Mouse (Mus musculus): Measurements from ENCODE around the gene Smg8. TPM values are rescaled to one million over a fixed set of nuclear protein-coding genes. Genes with fewer than 3 reads are reported as not detected.

Smg8 gene
- polyA plus RNA-seq, 1 experiment from 2014 or later, result 11.9 TPM

- Histone ChIP-seq H3K36me3 (peaks cover 83% of the 10 kb centered on the region), H3K27ac (replicated peaks) (no peak overlapping the region)
- WGBS, result 80% methylated on average over 9 of the region's 9 CpGs
These were observed 47.1 kb downstream of the Smg8 start for GRCm38 (mm10) chr11:87039307-87039963.

GRCm38 (mm10) chr11:87036180-87036579 is 50.4 kb downstream of the Smg8 start:
- Histone ChIP-seq H3K4me3 (no peak overlapping the region), H3K4me2 (no peak overlapping the region), H3K9me3 (no peaks in the 10 kb centered on the region), H3K36me3 (peaks cover 66% of the 10 kb centered on the region), H3K9ac (no peak overlapping the region), H3K27me3 (replicated peaks) (no peaks in the 10 kb centered on the region), H3K27ac (replicated peaks) (no peak overlapping the region), H3K4me1 (0 out of 2 replicates have a peak, but pooled peaks cover 6% of the 10 kb centered on the region)
- 53% methylated on average over 4 of the region's 4 CpGs for WGBS
- no peak for ATAC-seq (ENCODE audit: extremely low read depth, insufficient number of reproducible peaks, low FRiP score, low TSS enrichment)

More at GRCm38 (mm10) chr11:87039307-87039963, 47.1 kb downstream of the Smg8 start:
- Histone ChIP-seq H3K4me1 (no peaks in the 10 kb centered on the region), H3K27me3 (replicated peaks) (no peaks in the 10 kb centered on the region), H3K9ac (no peak overlapping the region), H3K9me3 (no peaks in the 10 kb centered on the region), H3K4me2 (no peak overlapping the region), H3K4me3 (no peak overlapping the region)
- no peak for ATAC-seq (ENCODE audit: extremely low read depth, insufficient number of reproducible peaks, low FRiP score, low TSS enrichment)

DNA sequence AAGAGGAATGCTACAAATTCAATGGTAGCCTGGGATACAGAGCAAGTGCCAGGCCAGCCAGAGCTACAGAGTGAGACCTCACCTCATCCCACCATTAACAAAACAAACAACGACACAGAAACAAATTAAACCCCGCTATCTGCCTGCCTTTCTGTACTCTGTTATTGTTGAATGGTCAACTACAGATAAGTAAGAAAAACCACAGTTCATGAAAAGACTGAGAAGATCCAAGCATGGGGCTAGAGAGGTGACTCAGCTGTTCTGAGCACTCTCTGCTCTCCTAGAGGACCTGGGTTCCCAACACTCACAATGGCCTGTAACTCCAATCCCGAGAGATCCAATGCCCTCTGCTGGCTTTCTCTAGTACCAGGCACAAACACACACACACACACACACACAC is 58.4 kb downstream of the Smg8 start:
- H3K9me3 ChIP-seq, result no peaks in the 10 kb centered on the region
- no peak for ATAC-seq (ENCODE audit: extremely low read depth, insufficient number of reproducible peaks, low FRiP score, low TSS enrichment)
- WGBS, result 75% methylated on average over 3 of the region's 3 CpGs
- peaks cover 5% of the 10 kb centered on the region for H3K36me3 ChIP-seq
- no peak overlapping the region for H3K4me3 ChIP-seq
- no peak overlapping the region for H3K9ac ChIP-seq
- H3K27ac ChIP-seq (replicated peaks), result no peak overlapping the region
- no peaks in the 10 kb centered on the region for H3K27me3 ChIP-seq (replicated peaks)
- H3K4me2 ChIP-seq, result no peak overlapping the region
- peaks cover 20% of the 10 kb centered on the region for H3K4me1 ChIP-seq

MicroRNAs encoded within 50 kb of the gene (microRNA counts, 519-probe panel; counts per million panel counts)
- microRNA mmu-miR-301a, result 5,796 counts per million, percentile 91 among the panel's probes with 10 or more counts

Small RNA genes lying within 50 kb of the gene (microRNA-seq; reads per million reads assigned to microRNA genes)
- gene Mir301, result 1,189 reads per million, percentile 81 among the genes with 10 or more reads in this experiment

Other genes with a start within 250 kb of the Smg8 start
- 18.1 and 20.0 TPM in 2 replicates for gene Ypel2, start 93.1 kb downstream of the Smg8 start, polyA plus RNA-seq (2015; fragmentation: Nextera tagmentation; extraction: Ambion mirVana)
- 23.1 and 29.4 TPM in 2 replicates for gene Gdpd1, start 12.7 kb downstream of the Smg8 start, polyA plus RNA-seq (2015; fragmentation: Nextera tagmentation; extraction: Ambion mirVana)
- gene Prr11, start 21.9 kb upstream of the Smg8 start, polyA plus RNA-seq (2015; fragmentation: Nextera tagmentation; extraction: Ambion mirVana), result 6.3 and 6.9 TPM in 2 replicates
- gene Ska2, start 22.5 kb upstream of the Smg8 start, polyA plus RNA-seq (2015; fragmentation: Nextera tagmentation; extraction: Ambion mirVana), result 56.8 and 63.4 TPM in 2 replicates
- gene Trim37, start 40.3 kb upstream of the Smg8 start, polyA plus RNA-seq (2015; fragmentation: Nextera tagmentation; extraction: Ambion mirVana), result 17.1 and 18.1 TPM in 2 replicates

Measured in heart, embryonic 13.5 days (tissue).